Comparison of ENCODE assay signal across 8 mouse cellular contexts in genomic region chr1:25829921-25830751, GRCm38 (mm10). TPM values are rescaled to one million over a fixed set of nuclear protein-coding genes. Genes with fewer than 3 reads are reported as not detected.
DNase-seq lines count a peak whose midpoint lies in the region; ATAC-seq lines count a peak whose summit lies in the region.

No protein-coding gene starts in this region.

- H3K4me1 ChIP-seq in forebrain, embryonic 15.5 days = peaks cover 47% of the 10 kb centered on the region
- no peaks in the 10 kb centered on the region; the same call in 1 of the 2 replicates for H3K4me1 ChIP-seq in limb, embryonic 12.5 days (replicated peaks)

- H3K4me2 ChIP-seq in forebrain, embryonic 15.5 days (replicated peaks) = peak overlapping the region; percentile 65
- H3K4me2 ChIP-seq in limb, embryonic 12.5 days = peak overlapping the region; percentile 80

- ATAC-seq in forebrain, embryonic 15.5 days (replicated peaks) = peak; percentile 91
- ATAC-seq in limb, embryonic 12.5 days (ENCODE audit: insufficient number of reproducible peaks, insufficient read depth, low FRiP score, low TSS enrichment, low read depth) = peak; percentile 80

- H3K27me3 ChIP-seq in forebrain, embryonic 15.5 days = no peaks in the 10 kb centered on the region
- peaks cover 48% of the 10 kb centered on the region for H3K27me3 ChIP-seq in limb, embryonic 12.5 days

- no peaks in the 10 kb centered on the region for H3K9me3 ChIP-seq in forebrain, embryonic 15.5 days
- no peaks in the 10 kb centered on the region for H3K9me3 ChIP-seq in limb, embryonic 12.5 days

- H3K36me3 ChIP-seq in forebrain, embryonic 15.5 days = no peaks in the 10 kb centered on the region
- H3K36me3 ChIP-seq in limb, embryonic 12.5 days = no peaks in the 10 kb centered on the region

- DNase-seq in adrenal gland, postnatal 10 days = peak; percentile 38
- DNase-seq in adrenal gland, adult 8-10 months = no peak
- DNase-seq in cerebellum, adult 11-12 months = peak; percentile 92
- DNase-seq in kidney, adult 11 months = peak; percentile 6
- peak; percentile 6 for DNase-seq in ovary, postnatal 14 days (ENCODE audit: low spot score)
- no peak for DNase-seq in thymus, postnatal 36 days

- WGBS in forebrain, embryonic 15.5 days = under 1% methylated on average over 53 of the region's 99 CpGs
- under 1% methylated on average over 63 of the region's 99 CpGs for WGBS in limb, embryonic 12.5 days

- peak overlapping the region; percentile 88 for H3K9ac ChIP-seq in forebrain, embryonic 15.5 days (replicated peaks)
- H3K9ac ChIP-seq in limb, embryonic 12.5 days (replicated peaks) = peak overlapping the region; percentile 52

- peak overlapping the region; percentile 93 for H3K27ac ChIP-seq in forebrain, embryonic 15.5 days (replicated peaks)
- no peak overlapping the region for H3K27ac ChIP-seq in limb, embryonic 12.5 days

- H3K4me3 ChIP-seq in forebrain, embryonic 15.5 days = peak overlapping the region; percentile 85
- H3K4me3 ChIP-seq in limb, embryonic 12.5 days (replicated peaks) = peak overlapping the region; percentile 59

RNA-seq across cellular contexts. Expression of gene Adgrb3, which starts 0.6 kb away (rescaled TPM):
- total RNA-seq in adrenal gland, postnatal 10 days (2021) = 1 to 10 TPM; 2.4 to 4.5 TPM
- total RNA-seq in adrenal gland, adult 8-10 months (2022) = 1 to 10 TPM in 2 of 4 experiments, under 1 TPM in 2; 0.70 to 1.9 (median 1.4) TPM
- 41.1 and 45.9 TPM in 2 replicates for polyA plus RNA-seq in forebrain, embryonic 15.5 days (2015; fragmentation: Nextera tagmentation; extraction: Ambion mirVana)
- polyA plus RNA-seq in limb, embryonic 12.5 days (2016; fragmentation: Nextera tagmentation; extraction: Ambion mirVana) = 0.77 and 0.92 TPM in 2 replicates

Comparison
In these comparisons a context has a peak if more than half of its experiments do, and no peak if none do; other contexts are left out.
1. DNase-seq: peak in adrenal gland, postnatal 10 days (single experiment), cerebellum, adult 11-12 months (single experiment), kidney, adult 11 months (single experiment) and ovary, postnatal 14 days (single experiment); none in adrenal gland, adult 8-10 months (single experiment) and thymus, postnatal 36 days (0 of 2).